Mouse (Mus musculus) forebrain, embryonic 10.5 days (tissue): Measurements from ENCODE around the gene Gpn3. TPM values are rescaled to one million over a fixed set of nuclear protein-coding genes. Genes with fewer than 3 reads are reported as not detected.

ENCODE experiments used
- DNase-seq: peaks from one replicate; pipeline ENCODE4 v3.0.0-alpha.2; 2017; ENCODE audit warnings: low spot score; ENCODE audit errors: extremely low spot score
- H3K27ac ChIP-seq: fragments of 300-500 bp; sonication (generic); 2 replicates; pipeline ENCODE4 v1.5.1; 2016; ENCODE audit warnings: mild to moderate bottlenecking
- H3K27me3 ChIP-seq: fragments of 300-500 bp; sonication (generic); 2 replicates; pipeline ENCODE4 v1.6.1; 2016; ENCODE audit warnings: mild to moderate bottlenecking; ENCODE audit not compliant: poor library complexity, severe bottlenecking
- H3K36me3 ChIP-seq: fragments of 300-500 bp; sonication (generic); replicated peaks from 2 replicates; pipeline ENCODE4 v1.6.1; 2016; ENCODE audit warnings: mild to moderate bottlenecking, moderate library complexity
- H3K4me1 ChIP-seq: fragments of 300-500 bp; sonication (generic); 2 replicates; pipeline ENCODE4 v1.6.1; 2016
- H3K4me3 ChIP-seq: fragments of 300-500 bp; sonication (generic); 2 replicates; pipeline ENCODE4 v1.5.1; 2016; ENCODE audit warnings: mild to moderate bottlenecking, moderate library complexity
- H3K9me3 ChIP-seq: fragments of 300-500 bp; sonication (generic); 2 replicates; pipeline ENCODE4 v1.6.1; 2016; ENCODE audit warnings: mild to moderate bottlenecking, moderate library complexity
- WGBS: fragments of 180-500 bp; shearing (Covaris S2); methylation state at CpG from one replicate; pipeline ENCODE4 v1.1.7; 2016; 5-methylcytosine and 5-hydroxymethylcytosine counted together
- polyA plus RNA-seq: library from polyadenylated mRNA; unstranded; fragments of >200 nt; fragmentation: Nextera tagmentation; extraction: Ambion mirVana; gene quantifications from 2 replicates; pipeline ENCODE4 v1.2.1, GENCODE M21; 2016

The Gpn3 gene
- 84.6 and 92.9 TPM in 2 replicates for polyA plus RNA-seq

DNA sequence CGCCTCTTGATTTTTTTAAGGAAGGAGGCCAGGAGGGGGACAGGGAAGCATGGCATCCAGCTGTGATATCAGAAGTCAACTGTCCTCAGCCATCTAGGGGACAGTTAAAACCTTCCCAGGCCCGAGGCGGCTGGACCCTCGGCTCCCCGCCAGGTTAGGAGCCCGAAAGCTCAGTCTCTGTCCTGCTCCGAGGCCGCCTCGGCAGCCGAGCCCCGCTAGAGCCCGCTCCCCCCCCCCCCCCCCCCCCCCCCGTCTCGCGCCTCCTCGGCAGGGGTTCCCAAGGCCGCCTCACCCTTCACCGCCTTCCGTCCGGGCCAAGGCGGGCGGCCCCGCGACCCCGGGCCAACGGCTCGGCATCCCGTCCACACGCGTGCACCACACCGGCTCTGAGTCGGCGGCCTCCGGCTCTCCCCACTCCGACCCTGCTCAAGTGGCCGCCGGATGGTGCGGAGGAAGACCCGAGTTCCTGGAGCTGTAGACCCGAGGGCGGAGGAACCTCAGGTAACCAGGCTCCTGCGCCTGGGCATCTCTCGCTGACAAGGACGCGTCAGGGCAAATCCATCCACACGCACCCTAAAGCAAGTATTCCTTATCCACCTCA, at the start of gene Gpn3:
Gene Gpn3, plus strand, starts transcription at position 286 of the 601 bp plus-strand sequence.
- Histone ChIP-seq H3K9me3 (no peaks in the 10 kb centered on the region), H3K27ac (peak within 1 kb of the TSS; percentile 95), H3K27me3 (no peaks in the 10 kb centered on the region), H3K4me1 (peaks cover 23% of the 10 kb centered on the region), H3K36me3 (peaks cover 67% of the 10 kb centered on the region), H3K4me3 (peak within 1 kb of the TSS; percentile 82)
- WGBS, result under 1% methylated on average over 43 of the region's 46 CpGs
- DNase-seq, result no peak

- no peaks in the 10 kb centered on the region for H3K27me3 ChIP-seq
- no peak for DNase-seq
- peaks cover 75% of the 10 kb centered on the region for H3K36me3 ChIP-seq
Observed at GRCm38 (mm10) chr5:122323523-122323922, 48.2 kb upstream of the Gpn3 start.

GRCm38 (mm10) chr5:122324608-122325431, 46.9 kb upstream of the Gpn3 start:
- Histone ChIP-seq H3K27ac (no peak overlapping the region), H3K36me3 (peaks cover 69% of the 10 kb centered on the region), H3K9me3 (no peaks in the 10 kb centered on the region), H3K4me3 (no peak overlapping the region), H3K27me3 (no peaks in the 10 kb centered on the region), H3K4me1 (no peaks in the 10 kb centered on the region)
- WGBS, result 91% methylated on average over 23 of the region's 23 CpGs
- no peak for DNase-seq

More at GRCm38 (mm10) chr5:122323523-122323922, 48.2 kb upstream of the Gpn3 start:
- no peak overlapping the region for H3K4me3 ChIP-seq
- no peaks in the 10 kb centered on the region for H3K4me1 ChIP-seq
- H3K9me3 ChIP-seq, result no peaks in the 10 kb centered on the region
- H3K27ac ChIP-seq, result no peak overlapping the region
- 69% methylated on average over 8 of the region's 8 CpGs for WGBS

DNA sequence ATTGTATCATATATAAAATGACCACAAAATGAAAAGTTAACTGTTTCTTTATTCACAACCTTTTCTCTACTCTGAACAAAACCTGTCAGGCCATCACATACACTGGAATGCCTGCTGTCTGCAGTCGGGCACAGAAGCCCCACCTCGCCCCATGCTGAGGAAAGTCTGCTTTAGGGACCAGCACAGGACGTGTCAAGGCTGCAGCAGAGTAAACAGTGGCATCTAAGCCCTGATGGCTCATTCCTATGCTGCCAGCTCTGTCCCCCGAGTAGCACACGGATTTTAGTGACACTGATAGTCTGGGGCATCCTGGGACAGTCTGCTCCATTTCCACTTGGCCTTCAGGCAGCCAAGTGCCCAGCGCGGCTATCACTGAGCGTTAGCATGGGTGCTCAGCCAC, 46.2 kb upstream of the Gpn3 start:
- WGBS, result 89% methylated on average over 8 of the region's 8 CpGs
- Histone ChIP-seq H3K9me3 (no peaks in the 10 kb centered on the region), H3K27me3 (no peaks in the 10 kb centered on the region), H3K4me1 (no peaks in the 10 kb centered on the region), H3K4me3 (no peak overlapping the region), H3K27ac (no peak overlapping the region), H3K36me3 (peaks cover 63% of the 10 kb centered on the region)
- no peak for DNase-seq

- H3K27me3 ChIP-seq, result no peaks in the 10 kb centered on the region
- peaks cover 45% of the 10 kb centered on the region for H3K36me3 ChIP-seq
- no peak for DNase-seq
- WGBS, result 96% methylated on average over 3 of the region's 3 CpGs
- no peak overlapping the region for H3K27ac ChIP-seq
- no peaks in the 10 kb centered on the region for H3K4me1 ChIP-seq
- H3K4me3 ChIP-seq, result no peak overlapping the region
- H3K9me3 ChIP-seq, result no peaks in the 10 kb centered on the region
Observed at GRCm38 (mm10) chr5:122327283-122327682, 44.4 kb upstream of the Gpn3 start.

DNA sequence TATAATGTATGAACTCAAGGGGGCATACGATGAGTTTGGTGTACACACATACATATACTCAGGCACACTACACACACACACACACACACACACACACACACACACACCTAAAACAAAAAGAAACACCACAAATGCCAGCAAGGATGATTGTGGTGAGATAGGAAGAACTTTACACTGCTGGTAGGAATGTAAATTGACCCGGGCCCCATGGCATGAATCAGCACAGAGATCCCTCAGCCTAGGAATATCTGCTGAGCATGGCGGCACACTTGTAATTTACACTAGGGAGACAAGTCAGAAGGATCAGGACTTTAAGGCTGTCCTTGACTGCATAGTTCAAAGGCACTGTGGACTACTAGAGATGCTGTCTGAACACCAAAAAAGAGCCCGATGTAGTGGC, 41.4 kb upstream of the Gpn3 start:
- Histone ChIP-seq H3K4me3 (no peak overlapping the region), H3K4me1 (no peaks in the 10 kb centered on the region), H3K9me3 (no peaks in the 10 kb centered on the region), H3K27ac (no peak overlapping the region), H3K36me3 (peaks cover 23% of the 10 kb centered on the region), H3K27me3 (no peaks in the 10 kb centered on the region)
- WGBS, result 94% methylated on average over 4 of the region's 4 CpGs
- DNase-seq, result no peak

DNA sequence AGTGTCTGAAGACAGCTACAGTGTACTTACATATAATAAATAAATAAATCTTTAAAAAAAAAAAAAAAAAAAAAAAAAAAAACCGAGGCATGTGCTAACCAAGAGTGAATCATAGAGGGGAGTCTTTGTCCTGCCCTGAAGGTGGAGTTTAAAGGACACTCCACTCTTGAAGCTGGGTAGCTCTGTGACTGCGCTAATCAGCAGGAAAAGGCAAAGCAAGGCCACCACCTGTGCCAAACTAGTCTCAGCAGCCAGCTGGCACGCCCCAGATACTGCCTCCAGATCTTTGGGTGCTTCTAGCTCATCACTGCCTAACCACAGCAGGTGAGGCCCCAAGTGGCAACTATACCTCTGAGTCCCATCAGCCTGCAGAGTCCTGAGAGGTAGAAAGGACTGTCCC, 37.0 kb upstream of the Gpn3 start:
- WGBS, result 76% methylated on average over 3 of the region's 3 CpGs
- no peak overlapping the region for H3K4me3 ChIP-seq
- H3K4me1 ChIP-seq, result no peaks in the 10 kb centered on the region
- H3K36me3 ChIP-seq, result no peaks in the 10 kb centered on the region
- H3K27me3 ChIP-seq, result no peaks in the 10 kb centered on the region
- no peaks in the 10 kb centered on the region for H3K9me3 ChIP-seq
- DNase-seq, result no peak
- H3K27ac ChIP-seq, result no peak overlapping the region

- WGBS, result 90% methylated on average over 7 of the region's 7 CpGs
- no peak for DNase-seq
- no peaks in the 10 kb centered on the region for H3K36me3 ChIP-seq
Observed at GRCm38 (mm10) chr5:122336554-122337294, 35.0 kb upstream of the Gpn3 start.

GRCm38 (mm10) chr5:122342874-122343273, 28.8 kb upstream of the Gpn3 start:
- Histone ChIP-seq H3K9me3 (no peaks in the 10 kb centered on the region; the same call in 1 of the 2 replicates), H3K27me3 (no peaks in the 10 kb centered on the region), H3K27ac (no peak overlapping the region), H3K4me3 (no peak overlapping the region), H3K36me3 (no peaks in the 10 kb centered on the region), H3K4me1 (no peaks in the 10 kb centered on the region)
- 91% methylated on average over 1 of the region's 1 CpGs for WGBS
- DNase-seq, result no peak

More at GRCm38 (mm10) chr5:122336554-122337294, 35.0 kb upstream of the Gpn3 start:
- Histone ChIP-seq H3K4me3 (no peak overlapping the region), H3K9me3 (no peaks in the 10 kb centered on the region), H3K27me3 (no peaks in the 10 kb centered on the region), H3K27ac (no peak overlapping the region), H3K4me1 (no peaks in the 10 kb centered on the region)

DNA sequence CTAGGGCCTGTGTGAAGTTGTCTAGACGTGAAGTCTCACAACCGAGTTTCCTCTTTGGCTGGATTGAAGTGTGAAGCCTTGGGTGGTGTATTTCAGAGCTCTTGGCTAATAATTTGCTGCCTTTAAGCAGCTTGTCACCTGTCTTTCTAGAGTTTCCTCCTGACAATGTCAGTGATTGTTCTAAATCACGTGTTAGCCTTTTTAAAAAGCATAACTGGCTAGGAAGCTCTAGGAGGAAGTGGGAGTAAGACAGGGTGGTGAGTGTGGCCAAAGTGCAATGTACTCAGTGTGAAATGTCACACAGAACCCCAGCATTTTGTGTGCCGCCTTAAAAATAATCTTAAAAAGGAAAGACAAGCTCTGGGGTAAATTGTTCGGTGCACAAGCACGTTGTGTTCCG, 27.9 kb upstream of the Gpn3 start:
- WGBS, result 63% methylated on average over 7 of the region's 7 CpGs
- H3K4me1 ChIP-seq, result no peaks in the 10 kb centered on the region
- no peak for DNase-seq
- no peak overlapping the region for H3K4me3 ChIP-seq
- H3K9me3 ChIP-seq, result no peaks in the 10 kb centered on the region; the same call in 1 of the 2 replicates
- no peaks in the 10 kb centered on the region for H3K36me3 ChIP-seq
- no peaks in the 10 kb centered on the region for H3K27me3 ChIP-seq
- no peak overlapping the region for H3K27ac ChIP-seq

- no peak overlapping the region for H3K4me3 ChIP-seq
- peak; percentile 77 for DNase-seq
- H3K27me3 ChIP-seq, result no peaks in the 10 kb centered on the region
- no peak overlapping the region for H3K27ac ChIP-seq
- H3K4me1 ChIP-seq, result no peaks in the 10 kb centered on the region
- WGBS, result 11% methylated on average over 5 of the region's 5 CpGs
- no peaks in the 10 kb centered on the region; the same call in 1 of the 2 replicates for H3K9me3 ChIP-seq
- no peaks in the 10 kb centered on the region for H3K36me3 ChIP-seq
Observed at GRCm38 (mm10) chr5:122344260-122344659, 27.4 kb upstream of the Gpn3 start.

- H3K9me3 ChIP-seq, result no peaks in the 10 kb centered on the region; the same call in 1 of the 2 replicates
- H3K4me3 ChIP-seq, result no peak overlapping the region
- H3K4me1 ChIP-seq, result no peaks in the 10 kb centered on the region
- DNase-seq, result no peak
- H3K36me3 ChIP-seq, result no peaks in the 10 kb centered on the region
- H3K27me3 ChIP-seq, result no peaks in the 10 kb centered on the region
- 75% methylated on average over 4 of the region's 4 CpGs for WGBS
- H3K27ac ChIP-seq, result no peak overlapping the region
Observed at GRCm38 (mm10) chr5:122345777-122346176, 25.9 kb upstream of the Gpn3 start.
